Comparison of ENCODE assay signal across 6 mouse cellular contexts in genomic region chr14:53704351-53704750, GRCm38 (mm10).
DNase-seq lines count a peak whose midpoint lies in the region; ATAC-seq and TF ChIP-seq lines count a peak whose summit lies in the region.
"Not testable (repeated sequence)": the region's sequence is repeated elsewhere in the genome, so short reads cannot be mapped to it uniquely, and the experiment has no call there.

No protein-coding gene starts in this region.

- H3K27ac ChIP-seq in forebrain, postnatal 0 days (ENCODE audit: low read depth, low read length); thymus, adult 2 months (ENCODE audit: control insufficient read depth, insufficient read depth, low read length): not testable (repeated sequence)

- H3K4me2 ChIP-seq in forebrain, postnatal 0 days (ENCODE audit: low read depth): not testable (repeated sequence)

- not testable (repeated sequence) for H3K9ac ChIP-seq in forebrain, postnatal 0 days

- H3K36me3 ChIP-seq in forebrain, postnatal 0 days (ENCODE audit: insufficient read depth); thymus, adult 2 months (ENCODE audit: control insufficient read depth, insufficient read depth, low read length): not testable (repeated sequence)

- not testable (repeated sequence) for DNase-seq in forebrain, postnatal 0 days
- DNase-seq in thymus, adult 2 months: peak; percentile 30
- peak; percentile 60 for DNase-seq in thymus, postnatal 0 days (ENCODE audit: low spot score)
- DNase-seq in thymus, postnatal 10 days (ENCODE audit: low spot score in 2 of 2): peak; percentile 42 to 52
- peak; percentile 63 for DNase-seq in thymus, postnatal 14 days
- DNase-seq in thymus, postnatal 4 days: peak; percentile 71

- not testable (repeated sequence) for H3K27me3 ChIP-seq in forebrain, postnatal 0 days (ENCODE audit: insufficient read depth, low read length); thymus, adult 2 months (ENCODE audit: control insufficient read depth, insufficient read depth, low read length)

- TF ChIP-seq CTCF in forebrain, postnatal 0 days (IDR thresholded peaks at IDR 0.05; ENCODE audit: low read depth); thymus, adult 2 months (IDR thresholded peaks at IDR 0.05; ENCODE audit: borderline replicate concordance, control insufficient read depth, extremely low read depth, insufficient read depth, low read length, poor library complexity): not testable (repeated sequence)

- not testable (repeated sequence) for H3K4me3 ChIP-seq in forebrain, postnatal 0 days (ENCODE audit: low read depth, low read length); thymus, adult 2 months (ENCODE audit: control insufficient read depth, insufficient read depth, low read length)

- H3K9me3 ChIP-seq in forebrain, postnatal 0 days (ENCODE audit: low read length): not testable (repeated sequence)

- TF ChIP-seq POLR2A in thymus, adult 2 months (IDR thresholded peaks at IDR 0.05; ENCODE audit: control insufficient read depth, extremely low read depth, insufficient read depth, low read length, poor library complexity): not testable (repeated sequence)

- 77% methylated on average over 5 of the region's 5 CpGs for WGBS in forebrain, postnatal 0 days
- WGBS in thymus, adult 2 months: 75% methylated on average over 5 of the region's 5 CpGs

- 0 out of 2 replicates have a peak, but pooled peaks have one; percentile 16 for ATAC-seq in forebrain, postnatal 0 days

- H3K4me1 ChIP-seq in forebrain, postnatal 0 days (ENCODE audit: insufficient read depth); thymus, adult 2 months (replicated peaks; ENCODE audit: control insufficient read depth, insufficient read depth, low read length): not testable (repeated sequence)
